In genomic region chr7:137927371-137927770, GRCm38 (mm10) we compare ENCODE assay signal across 19 mouse cellular contexts.
DNase-seq lines count a peak whose midpoint lies in the region; ATAC-seq lines count a peak whose summit lies in the region.
"Had no signal": no experiment of that assay in that cellular context is flagged by ENCODE, and none has a peak within 500 bp of the region (broad histone marks: within the 10 kb centered on the region; RNA-seq: fewer than 3 reads in every experiment).

No protein-coding gene starts in this region.

- H3K4me3 ChIP-seq in hindbrain, embryonic 16.5 days (ENCODE audit: low read length) = no peak overlapping the region

- no peak overlapping the region for H3K9ac ChIP-seq in hindbrain, embryonic 16.5 days (ENCODE audit: low read depth, low read length)

- no peaks in the 10 kb centered on the region for H3K27me3 ChIP-seq in hindbrain, embryonic 16.5 days (replicated peaks; ENCODE audit: control insufficient read depth, insufficient read depth, low read length)
- H3K27me3 ChIP-seq: Patski had no signal

- WGBS in hindbrain, embryonic 16.5 days = 68% methylated on average over 8 of the region's 8 CpGs

- no peaks in the 10 kb centered on the region for H3K9me3 ChIP-seq in hindbrain, embryonic 16.5 days (ENCODE audit: control insufficient read depth, low read length)

- ATAC-seq in hindbrain, embryonic 16.5 days = no peak
- ATAC-seq: activated CD4-positive, CD25-positive, alpha-beta regulatory T cell, adult 4 months; CD4-positive, CD25-positive, alpha-beta regulatory T cell, adult 4 months; Patski had no signal

- H3K36me3 ChIP-seq in hindbrain, embryonic 16.5 days (ENCODE audit: control insufficient read depth, insufficient read depth, low read length) = no peaks in the 10 kb centered on the region
- H3K36me3 ChIP-seq: G1E had no signal

- peak; percentile 59 for DNase-seq in retina, postnatal 1 day
- DNase-seq in retina, embryonic 14.5 days (ENCODE audit: low spot score) = no peak
- peak; percentile 56 for DNase-seq in MN1 (ENCODE audit: low spot score)
- DNase-seq: adrenal gland, adult 2 months; adrenal gland, adult 8-10 months; adrenal gland, postnatal 10 days; adrenal gland, postnatal 14 days; adrenal gland, postnatal 25 days; adrenal gland, postnatal 36 days; B cell, adult 2 months; cerebellum, adult 11 months; cerebellum, adult 11-12 months; cerebellum, adult 18-20 months; cerebellum, adult 2 months had no signal

- H3K4me2 ChIP-seq in hindbrain, embryonic 16.5 days (ENCODE audit: low read length) = no peak overlapping the region

- H3K4me1 ChIP-seq in hindbrain, embryonic 16.5 days (ENCODE audit: control insufficient read depth, insufficient read depth, low read depth, low read length) = peaks cover 12% of the 10 kb centered on the region

- no peak overlapping the region for H3K27ac ChIP-seq in hindbrain, embryonic 16.5 days (ENCODE audit: low read depth, low read length)
